Mouse (Mus musculus) liver, adult 2 months (tissue): ENCODE results near the gene Abca3.

Experiments used
- CTCF ChIP-seq: fragments of 200-500 bp; IDR thresholded peaks from 2 replicates; pipeline ENCODE4 v1.5.1; 2011; ENCODE audit warnings: low read depth, low read length, control low read depth
- POLR2A ChIP-seq: fragments of 200-500 bp; IDR thresholded peaks from 2 replicates; pipeline ENCODE4 v1.6.1; 2011; ENCODE audit warnings: low read length, control low read depth; ENCODE audit not compliant: insufficient read depth; ENCODE audit errors: extremely low read depth

DNA sequence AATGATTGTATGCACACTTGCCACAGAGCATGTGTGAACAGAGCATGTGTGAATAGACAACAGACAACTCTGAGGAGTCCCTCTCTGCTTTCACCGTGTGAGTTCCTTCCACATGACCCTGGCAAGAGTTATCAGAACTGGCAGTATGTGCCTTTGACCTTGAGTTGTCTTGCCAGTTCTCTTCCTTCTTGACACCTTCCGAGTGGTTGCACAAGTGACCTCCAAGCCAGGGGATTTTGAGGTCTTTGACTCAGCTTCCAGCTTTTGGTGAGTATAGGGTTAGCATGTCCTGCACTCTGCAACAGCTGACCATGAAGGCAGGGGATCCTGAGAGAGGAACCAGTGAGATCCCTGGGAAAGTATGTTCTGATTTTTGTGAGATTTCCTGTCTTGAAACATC, 26.7 kb downstream of the Abca3 start:
- no peak for TF ChIP-seq CTCF
- no peak for TF ChIP-seq POLR2A
